Mouse (Mus musculus) gastrocnemius, postnatal 4 days (tissue): ENCODE data around the gene Evi2b. TPM values are rescaled to one million over a fixed set of nuclear protein-coding genes. Genes with fewer than 3 reads are reported as not detected.

Source experiments
- DNase-seq, 2 experiments: peaks; one replicate each; pipeline ENCODE4 v3.0.0; 2021 to 2022; ENCODE audit warnings: low spot score in 2 of 2, mixed read lengths in 2 of 2
- total RNA-seq, 2 experiments: library from RNA; stranded (reverse); gene quantifications; 2 replicates each; pipeline ENCODE4 v1.2.3; 2021

Gene Evi2b
- total RNA-seq, 2 experiments from 2014 or later, result 1.6 to 1.7 TPM

- DNase-seq, result no peak
These were observed 618 bp downstream of the Evi2b start for GRCm38 (mm10) chr11:79522944-79523343.

GRCm38 (mm10) chr11:79521930-79522329 is 1.6 kb downstream of the Evi2b start:
- DNase-seq, result no peak

GRCm38 (mm10) chr11:79520772-79521171 is 2.8 kb downstream of the Evi2b start:
- no peak for DNase-seq

GRCm38 (mm10) chr11:79519878-79520291 is 3.7 kb downstream of the Evi2b start:
- DNase-seq, result no peak

- no peak for DNase-seq
These were observed 4.3 kb downstream of the Evi2b start for GRCm38 (mm10) chr11:79519299-79519698.

- DNase-seq, result no peak
These were observed 7.8 kb downstream of the Evi2b start for GRCm38 (mm10) chr11:79515798-79516197.

GRCm38 (mm10) chr11:79515331-79515730 is 8.2 kb downstream of the Evi2b start:
- no peak for DNase-seq

- no peak for DNase-seq
These were observed 11.6 kb downstream of the Evi2b start for GRCm38 (mm10) chr11:79511970-79512369.

GRCm38 (mm10) chr11:79504506-79504905 is 19.1 kb downstream of the Evi2b start:
- DNase-seq, result no peak

- DNase-seq, result no peak
These were observed 19.7 kb downstream of the Evi2b start, which contains the start of gene Omg for GRCm38 (mm10) chr11:79503845-79504244. Gene Omg (minus strand): TSS chr11:79504084.

- no peak for DNase-seq
These were observed 20.6 kb downstream of the Evi2b start for GRCm38 (mm10) chr11:79502917-79503316.

- no peak for DNase-seq
These were observed 28.4 kb downstream of the Evi2b start for GRCm38 (mm10) chr11:79494976-79495800.

GRCm38 (mm10) chr11:79484721-79485120 is 38.8 kb downstream of the Evi2b start:
- no peak for DNase-seq

GRCm38 (mm10) chr11:79483876-79484528 is 39.6 kb downstream of the Evi2b start:
- DNase-seq, result no peak

GRCm38 (mm10) chr11:79483392-79483791 is 40.2 kb downstream of the Evi2b start:
- no peak for DNase-seq

- DNase-seq, result no peak
These were observed 55.5 kb downstream of the Evi2b start for GRCm38 (mm10) chr11:79468097-79468496.

Other genes starting within 250 kb of the Evi2b start
- gene Gm9964, start 226.9 kb downstream of the Evi2b start, total RNA-seq, result not detected
- 10 to 100 TPM; 46.6 to 49.1 TPM for gene Nf1, start 184.1 kb downstream of the Evi2b start, total RNA-seq
- gene Omg, start 19.7 kb downstream of the Evi2b start, total RNA-seq, result not detected
- under 1 TPM; 0.20 to 0.31 TPM for gene Evi2, start 6.8 kb upstream of the Evi2b start, total RNA-seq
- 1 to 10 TPM; 4.7 to 6.0 TPM for gene Evi2a, start 6.8 kb upstream of the Evi2b start, total RNA-seq
- gene Rab11fip4, start 67.5 kb upstream of the Evi2b start, total RNA-seq, result under 1 TPM; 0.83 to 0.86 TPM